Mouse (Mus musculus) liver, postnatal 0 days (tissue): ENCODE measurements around the gene Dcun1d4.

Experiments used
- CTCF ChIP-seq: sonication (generic); IDR thresholded peaks from 2 replicates; pipeline ENCODE4 v1.5.1; 2016; ENCODE audit warnings: antibody characterized with exemption, low read depth
- EP300 ChIP-seq: IDR thresholded peaks from 2 replicates; pipeline ENCODE4 v1.6.1; 2016; ENCODE audit warnings: antibody characterized with exemption, low read depth, mild to moderate bottlenecking

DNA sequence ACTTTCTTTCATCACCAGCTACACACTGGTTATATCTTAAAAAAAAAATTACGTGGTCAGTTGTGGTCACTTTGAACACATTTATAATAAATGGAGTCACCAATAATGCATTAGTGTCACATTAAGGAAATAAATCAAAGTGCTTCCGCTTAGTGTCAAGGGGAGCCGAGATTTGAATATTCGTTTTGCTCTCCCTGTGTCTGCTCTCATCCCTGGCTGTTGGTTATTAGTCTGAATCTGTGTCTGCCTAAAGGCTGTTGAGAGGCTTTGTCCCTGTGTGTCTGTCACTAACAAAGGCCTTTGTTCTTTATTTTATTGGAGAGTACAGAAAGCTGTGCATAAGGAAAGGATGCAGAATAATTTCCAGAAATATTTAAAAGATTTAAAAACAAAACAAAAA is 105.8 kb downstream of the Dcun1d4 start:
- TF ChIP-seq CTCF (no peak), EP300 (no peak)
